Mouse (Mus musculus): ENCODE measurements around the gene 2610042L04Rik. TPM values are rescaled to one million over a fixed set of nuclear protein-coding genes. Genes with fewer than 3 reads are reported as not detected.

2610042L04Rik gene
- polyA plus RNA-seq (2014; fragmentation: Illumina TruSeq; extraction: RNeasy Lipid Tissue Mini Kit (QIAGEN cat#74804); ENCODE audit: low read depth, low replicate concordance) = not detected

GRCm38 (mm10) chr14:4334476-4335080 is at the start of gene 2610042L04Rik:
Gene 2610042L04Rik (plus strand): TSS chr14:4334763.

GRCm38 (mm10) chr14:4316983-4317382 is 17.6 kb upstream of the 2610042L04Rik start, which contains the start of gene Gm3149:
Gene Gm3149 (plus strand): TSS chr14:4317283.

GRCm38 (mm10) chr14:4397226-4397625 is 62.7 kb downstream of the 2610042L04Rik start, which contains the start of gene Gm3159:
Gene Gm3159 (plus strand): TSS chr14:4397526.

Other genes starting within 250 kb of the 2610042L04Rik start
- gene Gm8108, start 224.2 kb upstream of the 2610042L04Rik start, polyA plus RNA-seq (2014; fragmentation: Illumina TruSeq; extraction: RNeasy Lipid Tissue Mini Kit (QIAGEN cat#74804); ENCODE audit: low read depth, low replicate concordance) = not detected
- gene Gm3127, start 169.7 kb upstream of the 2610042L04Rik start, polyA plus RNA-seq (2014; fragmentation: Illumina TruSeq; extraction: RNeasy Lipid Tissue Mini Kit (QIAGEN cat#74804); ENCODE audit: low read depth, low replicate concordance) = not detected
- gene Gm2974, start 152.2 kb upstream of the 2610042L04Rik start, polyA plus RNA-seq (2014; fragmentation: Illumina TruSeq; extraction: RNeasy Lipid Tissue Mini Kit (QIAGEN cat#74804); ENCODE audit: low read depth, low replicate concordance) = not detected
- gene Gm3138, start 85.1 kb upstream of the 2610042L04Rik start, polyA plus RNA-seq (2014; fragmentation: Illumina TruSeq; extraction: RNeasy Lipid Tissue Mini Kit (QIAGEN cat#74804); ENCODE audit: low read depth, low replicate concordance) = not detected
- gene Gm3149, start 17.5 kb upstream of the 2610042L04Rik start, polyA plus RNA-seq (2014; fragmentation: Illumina TruSeq; extraction: RNeasy Lipid Tissue Mini Kit (QIAGEN cat#74804); ENCODE audit: low read depth, low replicate concordance) = not detected
- gene Gm3159, start 62.8 kb downstream of the 2610042L04Rik start, polyA plus RNA-seq (2014; fragmentation: Illumina TruSeq; extraction: RNeasy Lipid Tissue Mini Kit (QIAGEN cat#74804); ENCODE audit: low read depth, low replicate concordance) = not detected
- gene Gm3164, start 80.7 kb downstream of the 2610042L04Rik start, polyA plus RNA-seq (2014; fragmentation: Illumina TruSeq; extraction: RNeasy Lipid Tissue Mini Kit (QIAGEN cat#74804); ENCODE audit: low read depth, low replicate concordance) = not detected
- not detected for gene Gm3173, start 96.2 kb downstream of the 2610042L04Rik start, polyA plus RNA-seq (2014; fragmentation: Illumina TruSeq; extraction: RNeasy Lipid Tissue Mini Kit (QIAGEN cat#74804); ENCODE audit: low read depth, low replicate concordance)
- gene Gm3182, start 147.0 kb downstream of the 2610042L04Rik start, polyA plus RNA-seq (2014; fragmentation: Illumina TruSeq; extraction: RNeasy Lipid Tissue Mini Kit (QIAGEN cat#74804); ENCODE audit: low read depth, low replicate concordance) = not detected
- not detected for gene Gm3047, start 220.6 kb downstream of the 2610042L04Rik start, polyA plus RNA-seq (2014; fragmentation: Illumina TruSeq; extraction: RNeasy Lipid Tissue Mini Kit (QIAGEN cat#74804); ENCODE audit: low read depth, low replicate concordance)